In genomic region chr6:114934045-114934444, GRCm38 (mm10) we compare ENCODE assay signal across 20 mouse cellular contexts. TPM values are rescaled to one million over a fixed set of nuclear protein-coding genes. Genes with fewer than 3 reads are reported as not detected.
DNase-seq lines count a peak whose midpoint lies in the region; ATAC-seq and TF ChIP-seq lines count a peak whose summit lies in the region.
"Had no signal": no experiment of that assay in that cellular context is flagged by ENCODE, and none has a peak within 500 bp of the region (broad histone marks: within the 10 kb centered on the region; RNA-seq: fewer than 3 reads in every experiment).

No protein-coding gene starts in this region.

- ATAC-seq in kidney, embryonic 14.5 days (ENCODE audit: low FRiP score, low TSS enrichment) = no peak
- ATAC-seq in liver, embryonic 12.5 days = no peak
- ATAC-seq: forebrain, embryonic 15.5 days; hindbrain, embryonic 16.5 days; midbrain, embryonic 15.5 days had no signal

- in situ Hi-C loops in CH12.LX (cut with MboI; ENCODE audit: low pct_ligation_motif_present, low pct_unique_long_range_greater_than_20kb, low sequenced_read_pairs) = loop anchor here (5.0 to 25.0 kb wide), 3 partner anchors 33 to 328 kb away; partner anchors contain the start of genes Timp4 and Vgll4

- H3K4me1 ChIP-seq in cerebellum, adult 2 months (ENCODE audit: control insufficient read depth, insufficient read depth, low read length) = peaks cover 28% of the 10 kb centered on the region
- H3K4me1 ChIP-seq in kidney, adult 2 months (ENCODE audit: control insufficient read depth, insufficient read depth, low read length) = peaks cover 35% of the 10 kb centered on the region
- H3K4me1 ChIP-seq in kidney, embryonic 14.5 days (ENCODE audit: control insufficient read depth, insufficient read depth, low read length) = peaks cover 13% of the 10 kb centered on the region; the same call in 1 of the 2 replicates
- peaks cover 37 to 67% of the 10 kb centered on the region in 2 experiments for H3K4me1 ChIP-seq in CH12.LX (ENCODE audit: control insufficient read depth in 1 of 2, insufficient read depth in 2 of 2)
- H3K4me1 ChIP-seq in liver, embryonic 12.5 days = peaks cover 4% of the 10 kb centered on the region; the same call in 1 of the 2 replicates

- TF ChIP-seq CTCF in cerebellum, adult 2 months (IDR thresholded peaks at IDR 0.05; ENCODE audit: borderline replicate concordance, insufficient read depth, low read depth, low read length) = no peak
- no peak for TF ChIP-seq CTCF in kidney, adult 2 months (conservative IDR thresholded peaks at IDR 0.05; ENCODE audit: insufficient read depth, insufficient read length, low read depth, low read length)
- TF ChIP-seq CTCF in CH12.LX (conservative IDR thresholded peaks at IDR 0.05 in 1 of 2, IDR thresholded peaks at IDR 0.05 in 1 of 2; ENCODE audit: low read depth in 2 of 2, low read length in 2 of 2) = no peak

- H3K27ac ChIP-seq in cerebellum, adult 2 months (ENCODE audit: insufficient read depth, low read length) = no peak overlapping the region
- H3K27ac ChIP-seq in kidney, adult 2 months (ENCODE audit: insufficient read depth, low read depth, low read length) = no peak overlapping the region
- no peak overlapping the region for H3K27ac ChIP-seq in kidney, embryonic 14.5 days (ENCODE audit: low read depth, low read length)
- peak overlapping the region; percentile 59 for H3K27ac ChIP-seq in CH12.LX (ENCODE audit: insufficient read depth, low read depth)
- no peak overlapping the region for H3K27ac ChIP-seq in liver, embryonic 12.5 days
- H3K27ac ChIP-seq: forebrain, embryonic 15.5 days; heart, embryonic 15.5 days; kidney, postnatal 0 days; midbrain, embryonic 15.5 days; neural tube, embryonic 15.5 days had no signal

- TF ChIP-seq EP300 in CH12.LX (IDR thresholded peaks at IDR 0.05; ENCODE audit: low read length) = no peak

- dilution Hi-C loops in CH12.LX (cut with MboI; ENCODE audit: extremely low pct_ligation_motif_present, extremely low pct_unique_long_range_greater_than_20kb, low sequenced_read_pairs) = no loop called here

- H3K4me3 ChIP-seq in cerebellum, adult 2 months (replicated peaks; ENCODE audit: insufficient read depth, low read depth, low read length) = no peak overlapping the region
- no peak overlapping the region for H3K4me3 ChIP-seq in kidney, adult 2 months (ENCODE audit: insufficient read depth, low read depth, low read length)
- H3K4me3 ChIP-seq in kidney, embryonic 14.5 days (ENCODE audit: low read length) = no peak overlapping the region
- peak overlapping the region in 1 of 3 experiments; percentile 2 for H3K4me3 ChIP-seq in CH12.LX (replicated peaks in 1 of 3; ENCODE audit: low read depth in 2 of 3, low read length in 2 of 3, poor library complexity in 1 of 3)
- no peak overlapping the region for H3K4me3 ChIP-seq in liver, embryonic 12.5 days
- H3K4me3 ChIP-seq: forebrain, embryonic 15.5 days; heart, embryonic 15.5 days; megakaryocyte, embryonic 14.5 days; midbrain, embryonic 15.5 days; myocyte; neural tube, embryonic 15.5 days had no signal

- TF ChIP-seq RAD21 in CH12.LX (IDR thresholded peaks at IDR 0.05; ENCODE audit: low read depth, low read length) = no peak

- no peaks in the 10 kb centered on the region for H3K27me3 ChIP-seq in cerebellum, adult 2 months (ENCODE audit: control insufficient read depth, insufficient read depth, low read length)
- no peaks in the 10 kb centered on the region for H3K27me3 ChIP-seq in kidney, adult 2 months (replicated peaks; ENCODE audit: control insufficient read depth, insufficient read depth, low read length)
- no peaks in the 10 kb centered on the region for H3K27me3 ChIP-seq in kidney, embryonic 14.5 days (ENCODE audit: control insufficient read depth, insufficient read depth, low read length)
- no peaks in the 10 kb centered on the region for H3K27me3 ChIP-seq in CH12.LX (replicated peaks)
- H3K27me3 ChIP-seq in liver, embryonic 12.5 days (replicated peaks) = peaks cover 12% of the 10 kb centered on the region
- H3K27me3 ChIP-seq: forebrain, embryonic 15.5 days; heart, embryonic 15.5 days; midbrain, embryonic 15.5 days; neural tube, embryonic 15.5 days had no signal

- no peaks in the 10 kb centered on the region for H3K36me3 ChIP-seq in kidney, adult 2 months (ENCODE audit: control insufficient read depth, insufficient read depth, low read length)
- no peaks in the 10 kb centered on the region for H3K36me3 ChIP-seq in kidney, embryonic 14.5 days (ENCODE audit: control insufficient read depth, insufficient read depth, low read length)
- H3K36me3 ChIP-seq in CH12.LX (replicated peaks in 1 of 2; ENCODE audit: control insufficient read depth in 1 of 2, insufficient read depth in 1 of 2, low read length in 1 of 2) = peaks cover 3 to 19% of the 10 kb centered on the region in 2 experiments
- no peaks in the 10 kb centered on the region for H3K36me3 ChIP-seq in liver, embryonic 12.5 days
- H3K36me3 ChIP-seq: forebrain, embryonic 15.5 days; heart, embryonic 15.5 days; midbrain, embryonic 15.5 days; neural tube, embryonic 15.5 days had no signal

- DNase-seq in cerebellum, adult 2 months = peak; percentile 34 to 50
- DNase-seq in cerebellum, postnatal 10 days = no peak
- DNase-seq in kidney, adult 2 months = peak; percentile 66
- no peak for DNase-seq in CH12.LX (ENCODE audit: extremely low read depth)
- DNase-seq in kidney, postnatal 25 days = peak; percentile 49 to 69
- no peak for DNase-seq in thymus, postnatal 10 days (ENCODE audit: low spot score in 2 of 2)
- DNase-seq: adrenal gland, adult 8-10 months; gastrocnemius, postnatal 25 days; lung, adult 18-20 months; thymus, postnatal 25 days had no signal

- H3K9me3 ChIP-seq in kidney, embryonic 14.5 days (ENCODE audit: control insufficient read depth, low read length) = no peaks in the 10 kb centered on the region
- peaks cover 4% of the 10 kb centered on the region for H3K9me3 ChIP-seq in CH12.LX (replicated peaks; ENCODE audit: low read length)
- no peaks in the 10 kb centered on the region for H3K9me3 ChIP-seq in liver, embryonic 12.5 days (replicated peaks)
- H3K9me3 ChIP-seq: forebrain, embryonic 15.5 days; heart, embryonic 15.5 days; midbrain, embryonic 15.5 days; neural tube, embryonic 15.5 days had no signal

- 30% methylated on average over 11 of the region's 11 CpGs for WGBS in cerebellum, adult 2 months
- WGBS in kidney, adult 2 months = 41% methylated on average over 11 of the region's 11 CpGs
- WGBS in kidney, embryonic 14.5 days = 78% methylated on average over 11 of the region's 11 CpGs
- 74% methylated on average over 11 of the region's 11 CpGs for WGBS in liver, embryonic 12.5 days (ENCODE audit: insufficient replicate concordance)

- no peak overlapping the region for H3K9ac ChIP-seq in kidney, embryonic 14.5 days (ENCODE audit: low read depth, low read length)
- H3K9ac ChIP-seq in CH12.LX (ENCODE audit: insufficient read depth, low read depth) = no peak overlapping the region
- no peak overlapping the region for H3K9ac ChIP-seq in liver, embryonic 12.5 days
- H3K9ac ChIP-seq: forebrain, embryonic 15.5 days; heart, embryonic 15.5 days; midbrain, embryonic 15.5 days; neural tube, embryonic 15.5 days had no signal

- TF ChIP-seq POLR2A in cerebellum, adult 2 months (IDR thresholded peaks at IDR 0.05; ENCODE audit: borderline replicate concordance, insufficient read depth, low read length) = no peak
- TF ChIP-seq POLR2A in kidney, adult 2 months (IDR thresholded peaks at IDR 0.05; ENCODE audit: low read depth, low read length) = no peak
- no peak for TF ChIP-seq POLR2A in CH12.LX (IDR thresholded peaks at IDR 0.05; ENCODE audit: low read depth, low read length)

- peaks cover 47% of the 10 kb centered on the region for H3K79me2 ChIP-seq in CH12.LX (replicated peaks; ENCODE audit: control insufficient read depth, extremely low read depth, insufficient read depth, poor library complexity, severe bottlenecking)

- no peak overlapping the region for H3K4me2 ChIP-seq in kidney, embryonic 14.5 days (replicated peaks; ENCODE audit: low read depth, low read length)
- H3K4me2 ChIP-seq in CH12.LX (ENCODE audit: insufficient read depth, low read depth, poor library complexity, severe bottlenecking) = no peak overlapping the region
- H3K4me2 ChIP-seq in liver, embryonic 12.5 days = no peak overlapping the region
- H3K4me2 ChIP-seq: forebrain, embryonic 15.5 days; heart, embryonic 15.5 days; midbrain, embryonic 15.5 days; neural tube, embryonic 15.5 days had no signal

TF ChIP-seq in CH12.LX, 34 proteins besides CTCF, POLR2A, EP300 and RAD21:
- TF ChIP-seq TBP (conservative IDR thresholded peaks at IDR 0.05; ENCODE audit: low read depth, low read length) = no peak
- no peak for TF ChIP-seq E2F4 (IDR thresholded peaks at IDR 0.05; ENCODE audit: insufficient replicate concordance, low read depth, low read length)
- TF ChIP-seq USF1 (IDR thresholded peaks at IDR 0.05; ENCODE audit: low read depth, low read length) = no peak
- no peak for TF ChIP-seq ZMIZ1 (IDR thresholded peaks at IDR 0.05; ENCODE audit: low read depth, low read length)
- TF ChIP-seq HCFC1 (IDR thresholded peaks at IDR 0.05; ENCODE audit: low read depth, low read length) = no peak
- TF ChIP-seq ZNF384 (IDR thresholded peaks at IDR 0.05; ENCODE audit: low read depth, low read length) = no peak
- no peak for TF ChIP-seq ETS1 (conservative IDR thresholded peaks at IDR 0.05; ENCODE audit: low read depth, low read length)
- no peak for TF ChIP-seq MAFK (IDR thresholded peaks at IDR 0.05; ENCODE audit: insufficient replicate concordance, low read length)
- no peak for TF ChIP-seq JUN (IDR thresholded peaks at IDR 0.05; ENCODE audit: insufficient read depth, low read depth, low read length)

RNA-seq across cellular contexts. Expression of gene Vgll4, which starts 35.7 kb away (rescaled TPM):
- polyA plus RNA-seq in cerebellum, adult 2 months (2012; rRNA removed) = 22.3 and 23.9 TPM in 2 replicates
- polyA plus RNA-seq in kidney, adult 2 months (2012; rRNA removed) = 60.5 and 66.6 TPM in 2 replicates
- polyA plus RNA-seq in kidney, embryonic 14.5 days (2014; fragmentation: Nextera tagmentation; extraction: Ambion mirVana) = 68.8 and 83.0 TPM in 2 replicates
- total RNA-seq in CH12.LX (2012; rRNA removed) (73.7 and 85.1 TPM in 2 replicates), CH12.LX (2014; rRNA removed) (29.3 and 34.6 TPM in 2 replicates)
- polyA plus RNA-seq in CH12.LX (2012; ENCODE audit: insufficient read length, low read depth) = 32.4 and 37.3 TPM in 2 replicates
- 19.3 and 20.6 TPM in 2 replicates for polyA plus RNA-seq in liver, embryonic 12.5 days (2016; fragmentation: Nextera tagmentation; extraction: Ambion mirVana)

Comparison
In these comparisons a context has a peak if more than half of its experiments do, and no peak if none do; other contexts are left out.
1. DNase-seq: peak in cerebellum, adult 2 months (2 of 2), kidney, adult 2 months (single experiment) and kidney, postnatal 25 days (2 of 2); none in cerebellum, postnatal 10 days (0 of 2), CH12.LX (single experiment) and thymus, postnatal 10 days (0 of 2).